Mouse (Mus musculus) limb, embryonic 12.5 days (tissue): ENCODE results near the gene Hs2st1. TPM values are rescaled to one million over a fixed set of nuclear protein-coding genes. Genes with fewer than 3 reads are reported as not detected.

Experiments
- ATAC-seq: fragments of 200-750 bp; cut with Nextera tagmentation; 2 replicates; pipeline ENCODE4 v1.8.0; 2017; ENCODE audit warnings: low read depth, moderate TSS enrichment; ENCODE audit not compliant: insufficient number of reproducible peaks, insufficient read depth, low FRiP score, low TSS enrichment
- H3K27ac ChIP-seq: fragments of 300-500 bp; sonication (generic); 2 replicates; pipeline ENCODE4 v1.5.1; 2016; ENCODE audit warnings: mild to moderate bottlenecking, moderate library complexity
- H3K27me3 ChIP-seq: fragments of 300-500 bp; sonication (generic); 2 replicates; pipeline ENCODE4 v1.6.1; 2016; ENCODE audit warnings: mild to moderate bottlenecking, moderate library complexity
- H3K36me3 ChIP-seq: fragments of 300-500 bp; sonication (generic); 2 replicates; pipeline ENCODE4 v1.6.1; 2016; ENCODE audit warnings: mild to moderate bottlenecking, moderate library complexity
- H3K4me1 ChIP-seq: fragments of 300-500 bp; sonication (generic); replicated peaks from 2 replicates; pipeline ENCODE4 v1.6.1; 2016
- H3K4me2 ChIP-seq: fragments of 300-500 bp; sonication (generic); 2 replicates; pipeline ENCODE4 v1.6.1; 2016; ENCODE audit warnings: mild to moderate bottlenecking, moderate library complexity
- H3K4me3 ChIP-seq: fragments of 300-500 bp; sonication (generic); replicated peaks from 2 replicates; pipeline ENCODE4 v1.5.1; 2016; ENCODE audit warnings: mild to moderate bottlenecking
- H3K9ac ChIP-seq: fragments of 300-500 bp; sonication (generic); replicated peaks from 2 replicates; pipeline ENCODE4 v1.6.1; 2016; ENCODE audit warnings: mild to moderate bottlenecking, moderate library complexity
- H3K9me3 ChIP-seq: fragments of 300-500 bp; sonication (generic); 2 replicates; pipeline ENCODE4 v1.6.1; 2016; ENCODE audit warnings: mild to moderate bottlenecking, moderate library complexity
- WGBS: fragments of 180-500 bp; shearing (Covaris S2); methylation state at CpG from one replicate; pipeline ENCODE4 v1.1.7; 2016; 5-methylcytosine and 5-hydroxymethylcytosine counted together
- polyA plus RNA-seq: library from polyadenylated mRNA; unstranded; fragments of >200 nt; fragmentation: Nextera tagmentation; extraction: Ambion mirVana; gene quantifications from 2 replicates; pipeline ENCODE4 v1.2.1, GENCODE M21; 2016

The Hs2st1 gene
- polyA plus RNA-seq, 1 experiment from 2014 or later: 20.8 TPM

DNA sequence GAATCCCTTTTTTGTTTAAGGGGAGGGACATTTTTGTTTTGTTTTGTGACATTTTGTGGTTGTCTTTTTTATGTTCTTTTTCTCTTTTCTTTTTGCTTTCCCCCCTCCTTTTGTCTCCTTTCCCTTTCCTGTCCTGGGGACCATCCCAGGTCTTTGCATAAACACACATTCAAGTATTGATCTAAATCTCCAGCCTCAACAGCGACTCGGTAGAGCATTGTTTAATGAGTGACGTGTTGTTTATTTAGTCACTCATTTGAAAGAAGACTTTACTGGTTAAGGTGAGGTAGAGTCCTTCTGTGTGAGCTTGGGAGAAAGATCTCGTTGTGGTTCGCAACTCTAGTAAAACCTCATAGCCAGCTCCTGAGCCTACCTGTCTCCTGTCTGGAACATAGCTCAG, 13.8 kb upstream of the Hs2st1 start:
- Histone ChIP-seq H3K27ac (no peak overlapping the region), H3K36me3 (peaks cover 68% of the 10 kb centered on the region), H3K9me3 (no peaks in the 10 kb centered on the region), H3K4me3 (no peak overlapping the region), H3K4me2 (no peak overlapping the region), H3K9ac (no peak overlapping the region), H3K27me3 (no peaks in the 10 kb centered on the region), H3K4me1 (no peaks in the 10 kb centered on the region)
- no peak for ATAC-seq
- 84% methylated on average over 5 of the region's 5 CpGs for WGBS

DNA sequence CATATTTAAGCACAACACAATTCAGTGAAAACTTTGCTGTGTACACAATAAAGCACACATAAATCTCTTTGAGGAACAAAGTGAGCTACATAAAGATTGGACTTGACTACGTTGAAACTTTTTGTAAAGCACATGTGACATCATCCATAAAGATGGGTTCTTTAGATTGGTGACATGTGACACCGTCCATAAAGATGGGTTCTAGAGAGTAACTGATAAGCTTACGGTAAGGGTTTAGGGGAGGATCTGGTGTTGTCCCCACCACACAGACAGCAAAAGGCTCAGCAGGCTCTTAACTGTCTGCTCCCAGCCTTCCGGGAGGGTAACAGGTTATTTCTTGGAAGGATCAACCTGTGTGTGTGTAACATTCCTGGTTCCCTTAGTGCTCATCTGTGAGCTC, 12.3 kb upstream of the Hs2st1 start:
- H3K4me2 ChIP-seq: no peak overlapping the region
- H3K9ac ChIP-seq: no peak overlapping the region
- ATAC-seq: no peak
- no peak overlapping the region for H3K4me3 ChIP-seq
- peaks cover 68% of the 10 kb centered on the region for H3K36me3 ChIP-seq
- H3K9me3 ChIP-seq: no peaks in the 10 kb centered on the region
- H3K4me1 ChIP-seq: peaks cover 6% of the 10 kb centered on the region
- no peak overlapping the region for H3K27ac ChIP-seq
- no peaks in the 10 kb centered on the region for H3K27me3 ChIP-seq
- 93% methylated on average over 4 of the region's 4 CpGs for WGBS

DNA sequence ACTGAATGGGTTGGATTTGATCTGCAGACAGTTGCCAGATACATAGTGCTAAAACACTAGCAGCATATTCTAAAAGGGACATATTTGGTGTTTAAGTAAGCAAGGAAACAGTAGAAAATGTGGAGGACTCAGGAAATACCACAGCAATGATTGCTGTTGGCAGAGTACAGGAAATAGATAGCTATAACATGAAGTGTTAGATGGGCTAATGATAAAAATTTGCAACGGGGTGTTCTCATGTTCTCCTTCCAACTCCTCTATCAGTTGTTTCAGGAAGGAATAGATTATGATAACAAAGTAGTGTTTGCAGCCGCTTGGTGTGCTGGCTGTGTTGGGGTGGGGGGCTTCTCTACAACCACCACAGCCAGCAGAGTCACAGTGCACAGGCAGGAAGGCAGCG, 11.9 kb upstream of the Hs2st1 start:
- Histone ChIP-seq H3K9ac (no peak overlapping the region), H3K27me3 (no peaks in the 10 kb centered on the region), H3K36me3 (peaks cover 63% of the 10 kb centered on the region), H3K27ac (no peak overlapping the region), H3K9me3 (no peaks in the 10 kb centered on the region), H3K4me2 (no peak overlapping the region), H3K4me3 (no peak overlapping the region), H3K4me1 (peaks cover 11% of the 10 kb centered on the region)
- 92% methylated on average over 3 of the region's 3 CpGs for WGBS
- ATAC-seq: no peak

DNA sequence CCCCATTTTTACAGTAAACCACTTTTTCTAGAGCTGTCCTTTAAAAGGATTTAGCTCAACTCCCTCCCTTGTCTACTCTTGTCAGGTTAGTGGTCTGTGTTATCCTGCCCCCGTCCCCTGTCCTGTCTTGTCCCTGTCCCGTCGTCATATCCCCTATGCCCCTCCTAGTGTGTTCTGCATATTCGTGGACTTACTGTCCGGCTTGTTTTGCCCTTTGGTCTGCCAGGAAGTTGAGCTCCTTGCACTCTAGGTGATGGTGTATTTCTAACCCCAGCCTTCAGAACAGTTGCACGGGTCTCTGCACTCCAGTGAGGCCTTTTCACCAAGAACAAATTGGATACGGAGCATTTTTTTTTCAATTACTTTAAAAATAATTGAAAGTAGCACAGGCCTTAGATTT, 10.3 kb upstream of the Hs2st1 start:
- Histone ChIP-seq H3K36me3 (peaks cover 58% of the 10 kb centered on the region), H3K27ac (no peak overlapping the region), H3K9me3 (no peaks in the 10 kb centered on the region), H3K4me3 (no peak overlapping the region), H3K27me3 (no peaks in the 10 kb centered on the region), H3K4me2 (no peak overlapping the region), H3K9ac (no peak overlapping the region), H3K4me1 (peaks cover 13% of the 10 kb centered on the region)
- no peak for ATAC-seq
- WGBS: 86% methylated on average over 7 of the region's 7 CpGs

DNA sequence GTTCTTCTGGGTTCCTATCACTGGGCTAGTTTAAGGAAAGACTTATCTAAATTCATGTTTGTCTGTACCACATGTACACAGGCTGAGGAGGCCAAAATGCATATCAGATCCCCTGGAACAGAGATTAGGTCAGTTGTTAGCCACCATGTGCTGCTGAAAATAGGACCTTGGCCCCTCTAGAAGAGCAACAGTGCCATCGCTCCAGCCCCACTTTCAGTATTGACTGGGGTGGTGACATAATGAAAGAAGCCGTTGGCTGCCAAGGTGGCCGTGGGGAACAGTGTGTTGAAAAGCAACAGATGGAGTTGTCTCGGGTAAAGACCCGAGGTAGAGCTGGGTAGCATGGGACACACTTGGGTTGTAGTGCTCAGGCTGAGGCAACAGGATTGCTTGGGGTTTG, 9.8 kb upstream of the Hs2st1 start:
- no peaks in the 10 kb centered on the region for H3K27me3 ChIP-seq
- no peak overlapping the region for H3K4me2 ChIP-seq
- ATAC-seq: no peak
- no peak overlapping the region for H3K4me3 ChIP-seq
- no peak overlapping the region for H3K9ac ChIP-seq
- peaks cover 13% of the 10 kb centered on the region for H3K4me1 ChIP-seq
- peaks cover 58% of the 10 kb centered on the region for H3K36me3 ChIP-seq
- no peaks in the 10 kb centered on the region for H3K9me3 ChIP-seq
- 93% methylated on average over 5 of the region's 5 CpGs for whole genome bisulfite sequencing
- no peak overlapping the region for H3K27ac ChIP-seq

DNA sequence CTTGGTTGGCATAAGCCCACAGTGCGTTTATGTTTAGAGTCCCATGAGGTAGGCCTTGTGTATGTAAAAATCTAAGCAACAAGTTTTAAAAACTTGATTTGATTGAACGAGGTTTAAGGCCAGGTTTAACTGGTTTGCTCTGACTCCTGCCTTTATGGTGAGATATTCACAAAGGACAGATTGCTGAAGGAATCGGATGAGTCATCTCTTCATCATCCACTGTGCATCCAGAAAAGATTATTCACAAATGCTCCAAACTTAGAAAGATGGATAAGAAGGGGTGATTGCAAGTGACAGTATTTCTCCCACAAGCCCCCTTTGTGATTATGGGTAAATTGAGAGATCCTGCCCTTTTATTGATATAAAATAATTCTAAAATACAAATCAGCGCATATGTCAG, 8.9 kb upstream of the Hs2st1 start:
- H3K36me3 ChIP-seq: peaks cover 67% of the 10 kb centered on the region
- no peak for ATAC-seq
- H3K9me3 ChIP-seq: no peaks in the 10 kb centered on the region
- no peak overlapping the region for H3K9ac ChIP-seq
- no peak overlapping the region for H3K4me2 ChIP-seq
- H3K4me1 ChIP-seq: peaks cover 13% of the 10 kb centered on the region
- 93% methylated on average over 4 of the region's 4 CpGs for WGBS
- H3K27ac ChIP-seq: no peak overlapping the region
- no peak overlapping the region for H3K4me3 ChIP-seq
- no peaks in the 10 kb centered on the region for H3K27me3 ChIP-seq

DNA sequence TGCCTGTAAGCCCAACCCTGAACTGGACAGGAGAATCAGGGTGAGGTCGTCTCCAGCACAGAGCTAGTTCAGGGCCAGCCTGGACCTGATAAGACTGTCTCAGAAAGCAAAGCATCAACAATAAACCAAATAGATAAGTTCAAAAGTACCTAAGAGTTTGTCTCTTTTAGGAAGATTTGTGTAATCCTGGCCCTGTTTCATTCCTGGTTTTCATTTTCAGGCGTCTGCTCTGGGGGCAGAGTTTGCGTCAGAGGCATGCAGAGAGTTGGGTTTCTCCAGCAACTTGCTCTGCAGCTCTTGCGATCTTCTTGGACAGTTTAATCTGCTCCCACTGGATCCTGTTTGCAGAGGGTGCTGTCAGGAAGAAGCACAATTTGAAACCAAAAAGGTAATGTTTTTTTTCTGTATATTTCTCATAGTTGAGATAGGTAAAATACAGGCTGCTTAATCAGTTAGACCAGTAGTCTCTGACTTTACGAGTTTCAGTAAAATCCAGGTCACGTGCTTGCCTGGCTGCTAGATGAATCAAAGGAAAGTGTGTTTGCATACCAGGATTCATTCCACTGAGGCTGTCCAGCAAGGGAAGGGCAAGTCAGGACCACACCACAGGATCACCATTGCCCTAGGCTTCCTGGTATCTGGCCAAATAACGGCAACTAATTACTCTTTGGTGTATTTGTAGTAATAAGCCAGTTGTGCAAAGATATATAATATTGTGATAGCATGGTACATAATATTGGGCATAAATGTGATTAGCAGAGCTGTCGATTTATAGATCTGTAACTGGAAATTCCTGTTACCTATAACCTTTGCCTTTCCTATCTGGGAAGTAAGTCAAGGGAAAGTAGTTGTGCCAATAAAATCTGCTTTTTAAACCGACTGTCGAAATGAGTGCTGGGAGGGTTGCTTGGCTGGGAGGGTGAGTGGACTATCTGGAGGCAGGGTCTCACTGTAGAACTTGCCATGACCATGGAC, 7.7 kb upstream of the Hs2st1 start:
- Histone ChIP-seq H3K9ac (no peak overlapping the region), H3K9me3 (no peaks in the 10 kb centered on the region), H3K27ac (peak overlapping the region; percentile 50; the same call in 1 of the 2 replicates), H3K4me3 (no peak overlapping the region), H3K4me2 (0 out of 2 replicates have a peak overlapping the region, but pooled peaks have one; percentile 4), H3K27me3 (no peaks in the 10 kb centered on the region), H3K4me1 (peaks cover 16% of the 10 kb centered on the region), H3K36me3 (peaks cover 70% of the 10 kb centered on the region)
- 56% methylated on average over 10 of the region's 10 CpGs for WGBS
- ATAC-seq: no peak

DNA sequence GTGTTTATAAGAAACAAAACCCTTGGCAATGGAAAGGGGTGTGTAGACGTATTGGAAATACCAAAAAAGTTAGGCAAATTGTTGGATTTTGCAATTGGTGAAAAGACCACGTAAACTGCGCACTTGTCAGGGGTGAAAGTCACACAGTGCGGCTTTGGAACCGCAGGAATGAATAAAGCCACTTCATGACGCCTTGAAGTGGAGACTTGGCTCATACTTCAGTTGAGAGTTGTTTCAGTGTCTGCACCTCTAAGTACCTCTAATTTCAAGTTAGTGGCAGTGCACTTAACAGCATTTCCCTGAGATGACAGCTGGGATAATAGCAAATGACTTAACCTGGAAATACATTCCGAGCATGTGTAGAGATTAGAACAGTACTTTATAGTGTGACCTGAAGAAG, 4.3 kb upstream of the Hs2st1 start:
- no peak overlapping the region for H3K9ac ChIP-seq
- H3K27me3 ChIP-seq: no peaks in the 10 kb centered on the region
- no peak overlapping the region for H3K4me3 ChIP-seq
- H3K9me3 ChIP-seq: no peaks in the 10 kb centered on the region
- no peak overlapping the region for H3K27ac ChIP-seq
- no peak overlapping the region for H3K4me2 ChIP-seq
- ATAC-seq: no peak
- H3K36me3 ChIP-seq: peaks cover 46% of the 10 kb centered on the region
- WGBS: 94% methylated on average over 7 of the region's 7 CpGs
- H3K4me1 ChIP-seq: peaks cover 27% of the 10 kb centered on the region

DNA sequence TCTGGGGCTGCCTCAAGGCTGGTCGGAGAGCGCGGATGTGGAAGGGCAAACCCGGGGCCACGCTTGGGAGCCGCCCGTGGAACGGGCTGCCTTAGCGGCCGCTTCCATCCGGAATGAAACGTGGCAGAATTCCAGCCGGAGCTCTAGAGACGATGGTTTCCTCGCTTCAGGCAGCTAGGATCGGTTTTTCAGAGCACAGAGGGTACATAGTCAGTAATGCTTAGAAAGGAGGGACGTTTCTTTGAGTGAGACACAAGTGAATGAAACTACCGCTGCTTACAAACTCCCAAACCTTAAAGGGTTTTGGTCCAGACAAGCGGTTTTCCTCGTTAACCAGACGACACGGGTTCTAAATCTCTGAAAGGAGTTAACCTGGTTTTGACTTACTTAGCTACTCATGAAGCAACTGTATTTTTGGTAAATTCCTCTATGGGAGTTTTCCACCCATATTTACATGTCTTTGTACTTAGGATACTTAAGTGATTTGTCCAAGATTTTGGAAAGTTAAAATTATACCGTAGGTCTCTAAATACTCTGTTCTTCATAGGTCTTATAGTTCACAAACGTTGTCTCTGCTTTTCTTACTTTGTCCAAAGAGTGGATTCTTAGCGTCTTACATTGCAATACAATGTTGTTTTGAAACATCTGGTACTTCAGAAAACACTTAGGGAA, 971 bp upstream of the Hs2st1 start:
- 2% methylated on average over 25 of the region's 25 CpGs for WGBS
- Histone ChIP-seq H3K36me3 (peaks cover 30% of the 10 kb centered on the region), H3K4me2 (peak overlapping the region; percentile 62), H3K9me3 (no peaks in the 10 kb centered on the region), H3K4me3 (peak overlapping the region; percentile 82), H3K27me3 (no peaks in the 10 kb centered on the region), H3K9ac (peak overlapping the region; percentile 88), H3K27ac (peak overlapping the region; percentile 92), H3K4me1 (peaks cover 21% of the 10 kb centered on the region)
- ATAC-seq: no peak

DNA sequence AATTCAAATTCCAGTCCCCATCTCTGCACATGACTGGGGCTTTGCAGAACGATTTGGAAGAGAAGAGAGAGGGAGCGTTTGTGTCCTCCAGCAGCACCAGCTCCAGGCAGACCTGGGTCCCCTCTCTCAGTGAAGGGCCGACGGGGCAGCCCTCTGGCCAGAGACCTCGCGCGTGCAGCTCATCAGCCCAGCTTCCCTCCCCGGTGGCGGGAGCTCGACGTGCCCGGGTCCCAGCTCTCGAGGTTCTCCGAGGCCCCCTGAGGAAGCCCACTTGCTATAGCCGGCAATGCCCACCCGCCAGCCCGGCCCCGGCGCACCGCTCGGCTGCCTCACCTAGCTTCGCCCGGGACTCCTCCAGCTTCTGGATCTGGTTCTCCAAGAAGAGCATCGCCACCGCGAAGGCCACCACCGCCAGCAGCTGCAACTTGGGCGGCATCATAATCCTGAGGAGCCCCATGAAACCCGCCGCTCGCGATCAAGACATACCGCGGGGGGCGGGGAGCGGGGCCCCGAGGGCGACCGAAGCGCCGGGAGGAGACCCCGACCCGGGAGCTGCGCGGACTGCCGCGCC, 495 bp downstream of the Hs2st1 start:
- Histone ChIP-seq H3K9me3 (no peaks in the 10 kb centered on the region), H3K36me3 (peaks cover 18% of the 10 kb centered on the region), H3K27ac (peak overlapping the region; percentile 86), H3K4me3 (peak overlapping the region; percentile 82), H3K4me2 (peak overlapping the region; percentile 91), H3K9ac (peak overlapping the region; percentile 84), H3K27me3 (no peaks in the 10 kb centered on the region), H3K4me1 (peaks cover 21% of the 10 kb centered on the region)
- WGBS: 0% methylated on average over 47 of the region's 47 CpGs
- ATAC-seq: peak; percentile 2; the same call in 1 of the 2 replicates

DNA sequence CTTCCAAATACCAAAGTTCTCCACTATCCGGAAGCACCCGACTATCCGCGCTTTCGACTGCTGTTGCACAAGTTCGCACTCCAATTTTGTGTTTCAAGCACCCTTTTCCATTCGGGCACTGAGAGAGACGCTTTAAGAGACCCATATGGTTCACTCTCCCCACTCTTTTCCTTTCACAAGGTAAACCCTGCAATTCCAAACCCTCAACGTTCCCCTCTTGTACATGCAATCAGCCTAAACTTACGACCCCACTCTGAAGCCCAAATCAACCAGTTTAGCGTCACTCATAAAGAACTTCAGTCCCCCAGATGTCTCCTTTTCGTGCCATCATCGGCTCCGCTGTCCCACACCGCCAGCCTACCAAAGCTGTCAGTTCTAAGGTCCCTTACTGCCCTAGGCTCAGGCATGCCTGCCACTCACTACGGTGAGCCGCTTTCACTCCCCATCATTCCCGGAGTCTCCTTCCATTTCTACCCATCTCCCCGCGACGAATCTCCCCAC, 1.1 kb downstream of the Hs2st1 start:
- no peaks in the 10 kb centered on the region for H3K27me3 ChIP-seq
- peaks cover 21% of the 10 kb centered on the region for H3K4me1 ChIP-seq
- H3K36me3 ChIP-seq: peaks cover 12% of the 10 kb centered on the region
- H3K4me2 ChIP-seq: peak overlapping the region; percentile 91
- H3K4me3 ChIP-seq: peak overlapping the region; percentile 82
- H3K9me3 ChIP-seq: no peaks in the 10 kb centered on the region
- peak overlapping the region; percentile 84 for H3K9ac ChIP-seq
- WGBS: under 1% methylated on average over 21 of the region's 21 CpGs
- no peak for ATAC-seq
- H3K27ac ChIP-seq: peak overlapping the region; percentile 86; the same call in 1 of the 2 replicates
